Mouse (Mus musculus): ENCODE results near the gene Cacul1. TPM values are rescaled to one million over a fixed set of nuclear protein-coding genes. Genes with fewer than 3 reads are reported as not detected.

The Cacul1 gene
- total and polyA plus RNA-seq, 3 experiments, result 48.6 to 113 (median 53.5) TPM

DNA sequence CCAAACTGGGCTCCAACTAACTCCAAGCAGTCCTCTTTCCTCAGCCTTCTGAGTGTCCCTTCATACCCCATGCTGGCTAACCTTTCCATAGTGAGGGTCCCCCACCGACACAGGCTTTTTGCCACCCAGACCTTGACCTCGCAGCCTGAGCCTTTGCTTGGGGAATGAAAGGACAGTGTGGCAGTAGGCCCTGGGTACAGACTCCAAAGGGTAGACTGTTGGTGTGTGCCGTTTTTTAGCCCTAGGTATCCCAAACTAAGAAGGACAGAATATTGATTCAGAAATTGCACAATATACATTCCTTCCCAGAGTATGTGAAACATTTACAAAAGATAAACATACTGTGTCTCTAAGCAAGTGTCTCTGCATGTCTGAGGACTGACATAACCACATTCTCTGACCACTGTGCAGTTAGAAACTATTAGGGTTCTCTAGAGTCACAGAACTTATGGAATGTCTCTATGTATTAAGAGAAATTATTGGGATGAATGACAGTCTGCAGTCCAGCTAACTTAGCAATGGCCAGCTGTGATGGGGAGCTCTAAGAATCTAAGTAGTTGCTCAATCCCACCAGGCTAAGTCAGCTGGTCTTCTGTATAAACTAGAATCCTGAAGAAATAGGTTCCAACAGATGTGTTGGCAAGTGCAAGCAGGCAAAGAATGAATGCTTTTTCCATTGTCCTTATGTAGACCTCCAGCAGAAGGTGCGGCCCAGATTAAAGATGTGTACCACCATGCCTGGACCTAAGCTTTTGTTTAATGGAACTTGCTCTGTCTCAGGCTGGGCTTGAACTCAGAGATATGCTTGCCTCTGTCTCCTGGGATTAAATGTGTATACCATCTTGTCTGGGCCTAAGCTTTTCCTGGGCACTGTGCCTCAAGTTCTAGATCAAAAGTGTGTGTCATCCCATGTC lies 809 bp upstream of the Cacul1 start:
- TF ChIP-seq MAX (IDR thresholded peaks at IDR 0.05; ENCODE audit: low read length) (no peak), CHD1 (IDR thresholded peaks at IDR 0.05; ENCODE audit: low read depth, low read length) (no peak)
- no peak for DNase-seq (ENCODE audit: low read depth, low spot score)
- Histone ChIP-seq H3K27me3 (ENCODE audit: control insufficient read depth in 1 of 2, insufficient read depth in 2 of 2, low read length in 2 of 2) (no peaks in the 10 kb centered on the region), H3K36me3 (ENCODE audit: control insufficient read depth in 1 of 2, insufficient read depth in 2 of 2, low read length in 2 of 2) (peaks cover 0 to 22% of the 10 kb centered on the region in 2 experiments; a peak in 3 of 4 replicates), H3K4me1 (ENCODE audit: control insufficient read depth in 1 of 2, insufficient read depth in 2 of 2, low read length in 2 of 2) (peaks cover 8 to 20% of the 10 kb centered on the region in 2 experiments; a peak in 3 of 4 replicates), H3K4me3 (ENCODE audit: control insufficient read depth in 1 of 2, insufficient read depth in 1 of 2, low read depth in 2 of 2, low read length in 2 of 2) (peak overlapping the region; percentile 64 to 76), H3K9ac (ENCODE audit: control insufficient read depth, low read depth, low read length, poor library complexity, severe bottlenecking) (peak overlapping the region; percentile 82), H3K9me3 (replicated peaks; ENCODE audit: insufficient read depth, low read length) (no peaks in the 10 kb centered on the region), H3K27ac (ENCODE audit: control insufficient read depth, low read depth, low read length) (peak overlapping the region; percentile 72), H3K79me2 (ENCODE audit: control insufficient read depth, insufficient read depth, low read length, poor library complexity) (peaks cover 31% of the 10 kb centered on the region)

- TF ChIP-seq ZNF384 (IDR thresholded peaks at IDR 0.05; ENCODE audit: low read depth, low read length), result peak; percentile 53
- TF ChIP-seq POLR2AphosphoS2 (IDR thresholded peaks at IDR 0.05; ENCODE audit: low read length), result no peak
- peak; percentile 50; the same call in 1 of the 2 replicates for TF ChIP-seq MAZ (IDR thresholded peaks at IDR 0.05; ENCODE audit: low read depth, low read length)
- TF ChIP-seq SIN3A (IDR thresholded peaks at IDR 0.05; ENCODE audit: low read length), result peak; percentile 26; the same call in 1 of the 2 replicates
- TF ChIP-seq EP300 (IDR thresholded peaks at IDR 0.05; ENCODE audit: low read depth in 1 of 2, low read length in 2 of 2), result 0 out of 4 replicates have a peak, but pooled peaks of 1 of the 2 experiments have one; percentile 20
- no peak; the same call in 1 of the 2 replicates for TF ChIP-seq KAT2A (conservative IDR thresholded peaks at IDR 0.05; ENCODE audit: low read depth, low read length)
- no peak for TF ChIP-seq ETS1 (IDR thresholded peaks at IDR 0.05; ENCODE audit: low read depth, low read length)
- TF ChIP-seq MXI1 (IDR thresholded peaks at IDR 0.05; ENCODE audit: low read depth, low read length), result peak; percentile 13
- TF ChIP-seq BHLHE40 (IDR thresholded peaks at IDR 0.05; ENCODE audit: borderline replicate concordance, low read depth, low read length), result no peak; the same call in 1 of the 2 replicates
- TF ChIP-seq NRF1 (IDR thresholded peaks at IDR 0.05; ENCODE audit: insufficient read depth, low read depth, low read length, poor library complexity, severe bottlenecking), result peak; percentile 66
- TF ChIP-seq SMC3 (IDR thresholded peaks at IDR 0.05; ENCODE audit: low read depth, low read length), result no peak
- no peak for TF ChIP-seq GABPA (IDR thresholded peaks at IDR 0.05; ENCODE audit: low read depth, low read length)
- TF ChIP-seq E2F4 (IDR thresholded peaks at IDR 0.05; ENCODE audit: borderline replicate concordance, low read depth, low read length), result no peak
- TF ChIP-seq HCFC1 (IDR thresholded peaks at IDR 0.05; ENCODE audit: low read depth, low read length), result peak; percentile 62; the same call in 1 of the 2 replicates
- TF ChIP-seq MYB (IDR thresholded peaks at IDR 0.05; ENCODE audit: low read depth, low read length), result no peak
- TF ChIP-seq CHD1 (IDR thresholded peaks at IDR 0.05; ENCODE audit: low read depth, low read length), result peak; percentile 89; the same call in 1 of the 2 replicates
- TF ChIP-seq USF2 (IDR thresholded peaks at IDR 0.05; ENCODE audit: borderline replicate concordance in 1 of 2, insufficient read depth in 1 of 2, low read depth in 1 of 2, low read length in 2 of 2), result no peak
- TF ChIP-seq MEF2A (IDR thresholded peaks at IDR 0.05; ENCODE audit: extremely low read depth, insufficient replicate concordance, low read depth, low read length, poor library complexity, severe bottlenecking), result no peak
- peaks cover 43% of the 10 kb centered on the region for H3K79me2 ChIP-seq (ENCODE audit: control insufficient read depth, insufficient read depth, low read length, poor library complexity)
- H3K4me1 ChIP-seq (ENCODE audit: control insufficient read depth in 1 of 2, insufficient read depth in 2 of 2, low read length in 2 of 2), result peaks cover 11 to 24% of the 10 kb centered on the region in 2 experiments; a peak in 3 of 4 replicates
- H3K36me3 ChIP-seq (ENCODE audit: control insufficient read depth in 1 of 2, insufficient read depth in 2 of 2, low read length in 2 of 2), result peaks cover 3 to 38% of the 10 kb centered on the region in 2 experiments
- H3K9me3 ChIP-seq (replicated peaks; ENCODE audit: insufficient read depth, low read length), result no peaks in the 10 kb centered on the region
- peak overlapping the region; percentile 76 to 97 for H3K4me3 ChIP-seq (ENCODE audit: control insufficient read depth in 1 of 2, insufficient read depth in 1 of 2, low read depth in 2 of 2, low read length in 2 of 2)
- H3K27me3 ChIP-seq (ENCODE audit: control insufficient read depth in 1 of 2, insufficient read depth in 2 of 2, low read length in 2 of 2), result no peaks in the 10 kb centered on the region
- peak overlapping the region; percentile 81 for H3K27ac ChIP-seq (ENCODE audit: control insufficient read depth, low read depth, low read length)
- H3K9ac ChIP-seq (ENCODE audit: control insufficient read depth, low read depth, low read length, poor library complexity, severe bottlenecking), result peak overlapping the region; percentile 95
- DNase-seq (ENCODE audit: low read depth, low spot score), result peak; percentile 77
Observed at GRCm38 (mm10) chr19:60579771-60580581, 849 bp downstream of the Cacul1 start.

All from MEL (cell line).